Mouse (Mus musculus): Measurements from ENCODE around the gene Hhat. TPM values are rescaled to one million over a fixed set of nuclear protein-coding genes. Genes with fewer than 3 reads are reported as not detected.

Gene Hhat
- polyA plus RNA-seq, 1 experiment, result 3.9 TPM

DNA sequence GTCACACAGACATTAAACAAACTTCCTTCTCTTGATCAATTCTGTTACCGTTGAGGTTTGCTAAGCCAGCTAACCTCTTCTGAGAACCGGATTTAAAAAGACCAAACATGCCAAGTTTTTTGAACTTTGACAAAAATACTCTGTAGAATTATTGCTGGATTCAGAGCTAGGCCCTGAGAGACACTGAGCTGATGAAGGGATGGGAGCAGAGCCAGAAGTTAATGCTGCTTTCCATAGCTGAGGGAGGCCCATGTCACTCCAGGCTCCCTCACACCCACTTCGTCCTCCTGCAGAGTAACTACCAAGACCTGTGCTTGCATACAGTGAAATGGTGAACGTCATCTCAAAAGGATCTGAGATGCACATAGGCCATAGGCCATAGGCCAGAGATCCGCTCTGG, 41.3 kb upstream of the Hhat start:
- H3K36me3 ChIP-seq (ENCODE audit: control insufficient read depth, insufficient read depth), result no peaks in the 10 kb centered on the region
- TF ChIP-seq MYOD1 (IDR thresholded peaks at IDR 0.05; ENCODE audit: control insufficient read depth, insufficient read length, low read depth) (no peak), CEBPB (IDR thresholded peaks at IDR 0.05; ENCODE audit: low read depth) (no peak), CTCF (IDR thresholded peaks at IDR 0.05; ENCODE audit: control insufficient read depth, insufficient read depth, insufficient read length) (no peak)
- no peak overlapping the region for H3K4me3 ChIP-seq (ENCODE audit: insufficient read depth, poor library complexity, severe bottlenecking)
- H3K27me3 ChIP-seq (ENCODE audit: control insufficient read depth, insufficient read depth, insufficient read length), result no peaks in the 10 kb centered on the region
- no peaks in the 10 kb centered on the region for H3K79me3 ChIP-seq (ENCODE audit: low read depth)
- no peak overlapping the region for H3ac ChIP-seq (ENCODE audit: control insufficient read depth, insufficient read length, low read depth)
- H3K79me2 ChIP-seq (ENCODE audit: control insufficient read depth, insufficient read depth), result no peaks in the 10 kb centered on the region

- Histone ChIP-seq H3ac (ENCODE audit: control insufficient read depth, insufficient read length, low read depth) (peak overlapping the region; percentile 5), H3K79me3 (ENCODE audit: low read depth) (no peaks in the 10 kb centered on the region), H3K79me2 (ENCODE audit: control insufficient read depth, insufficient read depth) (no peaks in the 10 kb centered on the region), H3K4me3 (ENCODE audit: insufficient read depth, poor library complexity, severe bottlenecking) (no peak overlapping the region), H3K36me3 (ENCODE audit: control insufficient read depth, insufficient read depth) (no peaks in the 10 kb centered on the region), H3K27me3 (ENCODE audit: control insufficient read depth, insufficient read depth, insufficient read length) (no peaks in the 10 kb centered on the region)
- no peak for TF ChIP-seq MYOG (IDR thresholded peaks at IDR 0.05; ENCODE audit: control insufficient read depth, extremely low read depth, insufficient read length)
- peak; percentile 88 for TF ChIP-seq MYOD1 (IDR thresholded peaks at IDR 0.05; ENCODE audit: control insufficient read depth, insufficient read length, low read depth)
- TF ChIP-seq CEBPB (IDR thresholded peaks at IDR 0.05; ENCODE audit: low read depth), result no peak
- no peak for TF ChIP-seq FOSL1 (IDR thresholded peaks at IDR 0.05; ENCODE audit: insufficient read depth, low read length, poor library complexity, severe bottlenecking)
Observed at GRCm38 (mm10) chr1:192806168-192807157, 35.4 kb upstream of the Hhat start.

GRCm38 (mm10) chr1:192800338-192800737, 29.3 kb upstream of the Hhat start:
- no peak overlapping the region for H3K4me3 ChIP-seq (ENCODE audit: insufficient read depth, poor library complexity, severe bottlenecking)
- no peak for TF ChIP-seq USF1 (IDR thresholded peaks at IDR 0.05; ENCODE audit: low read depth)
- TF ChIP-seq CEBPB (IDR thresholded peaks at IDR 0.05; ENCODE audit: low read depth), result no peak
- TF ChIP-seq MAX (IDR thresholded peaks at IDR 0.05), result no peak
- no peak for TF ChIP-seq MYOD1 (IDR thresholded peaks at IDR 0.05; ENCODE audit: control insufficient read depth, insufficient read length, low read depth)
- TF ChIP-seq FOSL1 (IDR thresholded peaks at IDR 0.05; ENCODE audit: insufficient read depth, low read length, poor library complexity, severe bottlenecking), result no peak
- TF ChIP-seq CTCF (IDR thresholded peaks at IDR 0.05; ENCODE audit: control insufficient read depth, insufficient read depth, insufficient read length), result no peak
- TF ChIP-seq MYOG (IDR thresholded peaks at IDR 0.05; ENCODE audit: control insufficient read depth, extremely low read depth, insufficient read length), result no peak
- no peaks in the 10 kb centered on the region for H3K27me3 ChIP-seq (ENCODE audit: control insufficient read depth, insufficient read depth, insufficient read length)
- H3ac ChIP-seq (ENCODE audit: control insufficient read depth, insufficient read length, low read depth), result no peak overlapping the region
- H3K36me3 ChIP-seq (ENCODE audit: control insufficient read depth, insufficient read depth), result no peaks in the 10 kb centered on the region
- H3K79me3 ChIP-seq (ENCODE audit: low read depth), result no peaks in the 10 kb centered on the region
- no peaks in the 10 kb centered on the region for H3K79me2 ChIP-seq (ENCODE audit: control insufficient read depth, insufficient read depth)

DNA sequence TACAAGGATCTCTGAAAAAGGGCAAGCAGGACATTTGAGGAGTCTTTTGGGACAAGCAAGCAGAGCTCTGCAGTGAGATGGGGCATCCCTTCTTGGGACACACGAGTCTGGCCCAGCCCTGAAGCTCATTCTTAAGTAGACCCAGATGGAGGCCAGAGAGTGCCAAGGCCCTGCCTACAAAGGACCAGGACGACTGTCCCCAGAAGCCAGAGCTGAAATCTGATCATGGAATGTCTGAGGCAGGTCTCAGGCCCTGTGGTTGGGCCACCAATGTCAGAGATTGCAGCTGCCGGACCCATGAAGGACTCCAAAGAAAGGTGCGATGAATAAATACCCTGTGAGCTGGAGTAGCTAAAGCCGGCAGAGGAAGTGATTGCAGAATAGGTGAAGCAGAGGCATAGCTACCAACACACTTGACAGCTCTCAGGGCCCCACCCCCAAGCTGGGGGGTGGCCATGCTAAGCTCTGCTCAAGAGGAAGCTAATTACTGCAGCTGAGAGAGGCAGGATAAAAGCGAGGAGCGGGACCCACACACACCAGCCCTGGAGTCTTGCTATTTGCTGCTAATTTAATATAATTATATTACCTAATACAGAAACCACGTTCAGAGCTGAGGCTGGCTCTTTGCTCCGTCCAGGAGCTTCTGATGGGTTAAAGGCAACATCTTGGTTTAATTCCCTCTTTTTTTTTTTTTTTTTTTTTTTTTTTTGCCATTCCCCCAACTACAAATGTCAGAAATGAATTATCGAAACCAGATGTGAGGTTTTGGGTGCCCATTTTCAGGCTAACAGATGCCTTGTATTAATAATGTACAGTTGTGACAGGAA, 28.4 kb upstream of the Hhat start:
- H3K27me3 ChIP-seq (ENCODE audit: control insufficient read depth, insufficient read depth, insufficient read length), result no peaks in the 10 kb centered on the region
- H3ac ChIP-seq (ENCODE audit: control insufficient read depth, insufficient read length, low read depth), result no peak overlapping the region
- H3K79me3 ChIP-seq (ENCODE audit: low read depth), result no peaks in the 10 kb centered on the region
- no peak for TF ChIP-seq MYOD1 (IDR thresholded peaks at IDR 0.05; ENCODE audit: control insufficient read depth, insufficient read length, low read depth)
- no peak for TF ChIP-seq FOSL1 (IDR thresholded peaks at IDR 0.05; ENCODE audit: insufficient read depth, low read length, poor library complexity, severe bottlenecking)
- TF ChIP-seq USF1 (IDR thresholded peaks at IDR 0.05; ENCODE audit: low read depth), result no peak
- no peak for TF ChIP-seq CEBPB (IDR thresholded peaks at IDR 0.05; ENCODE audit: low read depth)
- no peak for TF ChIP-seq CTCF (IDR thresholded peaks at IDR 0.05; ENCODE audit: control insufficient read depth, insufficient read depth, insufficient read length)
- no peak for TF ChIP-seq MAX (IDR thresholded peaks at IDR 0.05)
- TF ChIP-seq MYOG (IDR thresholded peaks at IDR 0.05; ENCODE audit: control insufficient read depth, extremely low read depth, insufficient read length), result no peak
- H3K36me3 ChIP-seq (ENCODE audit: control insufficient read depth, insufficient read depth), result no peaks in the 10 kb centered on the region
- H3K79me2 ChIP-seq (ENCODE audit: control insufficient read depth, insufficient read depth), result no peaks in the 10 kb centered on the region
- H3K4me3 ChIP-seq (ENCODE audit: insufficient read depth, poor library complexity, severe bottlenecking), result no peak overlapping the region

GRCm38 (mm10) chr1:192798212-192799164, 27.5 kb upstream of the Hhat start:
- Histone ChIP-seq H3K79me3 (ENCODE audit: low read depth) (no peaks in the 10 kb centered on the region), H3K4me3 (ENCODE audit: insufficient read depth, poor library complexity, severe bottlenecking) (no peak overlapping the region), H3K36me3 (ENCODE audit: control insufficient read depth, insufficient read depth) (no peaks in the 10 kb centered on the region), H3K27me3 (ENCODE audit: control insufficient read depth, insufficient read depth, insufficient read length) (no peaks in the 10 kb centered on the region), H3K79me2 (ENCODE audit: control insufficient read depth, insufficient read depth) (no peaks in the 10 kb centered on the region), H3ac (ENCODE audit: control insufficient read depth, insufficient read length, low read depth) (no peak overlapping the region)
- TF ChIP-seq USF1 (IDR thresholded peaks at IDR 0.05; ENCODE audit: low read depth) (no peak), MYOG (IDR thresholded peaks at IDR 0.05; ENCODE audit: control insufficient read depth, extremely low read depth, insufficient read length) (no peak), CTCF (IDR thresholded peaks at IDR 0.05; ENCODE audit: control insufficient read depth, insufficient read depth, insufficient read length) (no peak), MAX (IDR thresholded peaks at IDR 0.05) (no peak), FOSL1 (IDR thresholded peaks at IDR 0.05; ENCODE audit: insufficient read depth, low read length, poor library complexity, severe bottlenecking) (no peak), CEBPB (IDR thresholded peaks at IDR 0.05; ENCODE audit: low read depth) (no peak), MYOD1 (IDR thresholded peaks at IDR 0.05; ENCODE audit: control insufficient read depth, insufficient read length, low read depth) (no peak)
